16 mouse cellular contexts compared by ENCODE assay signal in genomic region chr10:8995097-8995496, GRCm38 (mm10).
DNase-seq lines count a peak whose midpoint lies in the region; ATAC-seq lines count a peak whose summit lies in the region.
"Had no signal": no experiment of that assay in that cellular context is flagged by ENCODE, and none has a peak within 500 bp of the region (broad histone marks: within the 10 kb centered on the region; RNA-seq: fewer than 3 reads in every experiment).

No protein-coding gene starts in this region.

- no peak for ATAC-seq in inflammation-experienced regulatory T-cells, adult 6 months
- ATAC-seq: forebrain, embryonic 14.5 days; liver, postnatal 0 days had no signal

- peak; percentile 32 for DNase-seq in heart, postnatal 4 days
- DNase-seq in heart, adult 18-20 months, result no peak
- DNase-seq in brain, adult 2 months (ENCODE audit: low read depth, low spot score), result peak; percentile 56
- DNase-seq in lung, postnatal 14 days, result peak; percentile 36
- DNase-seq in right cerebral cortex, postnatal 25 days, result no peak
- no peak for DNase-seq in right cerebral cortex, adult 2 months (ENCODE audit: low spot score in 2 of 2)
- DNase-seq: adrenal gland, postnatal 14 days; cerebellum, adult 9-11 months; gastrocnemius, adult 2 months; kidney, adult 18-20 months; kidney, postnatal 4 days; liver, postnatal 0 days; retina, postnatal 1 day; right cerebral cortex, postnatal 4 days had no signal

Comparison
In these comparisons a context has a peak if more than half of its experiments do, and no peak if none do; other contexts are left out.
1. DNase-seq: peak in heart, postnatal 4 days (single experiment), brain, adult 2 months (single experiment) and lung, postnatal 14 days (single experiment); none in heart, adult 18-20 months (0 of 2), right cerebral cortex, postnatal 25 days (single experiment) and right cerebral cortex, adult 2 months (0 of 2).